In genomic region chr10:71893726-71894125, GRCm38 (mm10) we compare ENCODE assay signal across 27 mouse cellular contexts.
"Had no signal": no experiment of that assay in that cellular context is flagged by ENCODE, and none has a peak within 500 bp of the region (broad histone marks: within the 10 kb centered on the region; RNA-seq: fewer than 3 reads in every experiment).

No protein-coding gene starts in this region.

- H3K4me1 ChIP-seq: heart, embryonic 13.5 days; heart, embryonic 15.5 days; hindbrain, embryonic 13.5 days; hindbrain, embryonic 15.5 days; kidney, embryonic 15.5 days; limb, embryonic 13.5 days; limb, embryonic 15.5 days; liver, embryonic 12.5 days had no signal

- H3K4me3 ChIP-seq: heart, adult 2 months; heart, embryonic 13.5 days; heart, embryonic 15.5 days; hindbrain, embryonic 13.5 days; hindbrain, embryonic 15.5 days; kidney, embryonic 15.5 days; limb, embryonic 13.5 days; limb, embryonic 15.5 days; liver, embryonic 12.5 days had no signal

- H3K27ac ChIP-seq: heart, adult 2 months; heart, embryonic 13.5 days; heart, embryonic 15.5 days; hindbrain, embryonic 13.5 days; hindbrain, embryonic 15.5 days; hindbrain, postnatal 0 days; kidney, embryonic 15.5 days; kidney, postnatal 0 days; limb, embryonic 13.5 days; limb, embryonic 15.5 days; liver, embryonic 12.5 days; liver, embryonic 14.5 days had no signal

- H3K4me2 ChIP-seq: heart, embryonic 11.5 days; heart, embryonic 13.5 days; heart, embryonic 15.5 days; hindbrain, embryonic 13.5 days; hindbrain, embryonic 15.5 days; kidney, embryonic 15.5 days; limb, embryonic 13.5 days; limb, embryonic 15.5 days; liver, embryonic 12.5 days had no signal

- H3K9ac ChIP-seq: heart, embryonic 13.5 days; heart, embryonic 15.5 days; hindbrain, embryonic 13.5 days; hindbrain, embryonic 15.5 days; kidney, embryonic 15.5 days; limb, embryonic 13.5 days; limb, embryonic 15.5 days; liver, embryonic 12.5 days; liver, embryonic 14.5 days had no signal

- DNase-seq: gastrocnemius, postnatal 14 days; gastrocnemius, postnatal 36 days; heart, adult 11 months; heart, adult 2 months; heart, postnatal 14 days; heart, postnatal 36 days; kidney, adult 11 months; kidney, adult 2 months; kidney, adult 9 months; kidney, postnatal 14 days; kidney, postnatal 36 days; layer of hippocampus, adult 9-11 months; layer of hippocampus, postnatal 36 days; left cerebral cortex, postnatal 4 days had no signal

- H3K27me3 ChIP-seq: heart, embryonic 13.5 days; heart, embryonic 15.5 days; hindbrain, embryonic 13.5 days; hindbrain, embryonic 15.5 days; kidney, embryonic 15.5 days; limb, embryonic 13.5 days; limb, embryonic 15.5 days; liver, embryonic 12.5 days had no signal

- H3K36me3 ChIP-seq: heart, embryonic 13.5 days; heart, embryonic 15.5 days; hindbrain, embryonic 13.5 days; hindbrain, embryonic 15.5 days; kidney, embryonic 15.5 days; limb, embryonic 13.5 days; limb, embryonic 15.5 days; liver, embryonic 12.5 days had no signal

- ATAC-seq: hindbrain, postnatal 0 days; intestine, embryonic 16.5 days; liver, embryonic 12.5 days had no signal

- H3K9me3 ChIP-seq: heart, embryonic 13.5 days; heart, embryonic 15.5 days; hindbrain, embryonic 13.5 days; hindbrain, embryonic 15.5 days; kidney, embryonic 15.5 days; limb, embryonic 13.5 days; limb, embryonic 15.5 days; liver, embryonic 12.5 days had no signal
